Mouse (Mus musculus) neutrophil, adult 65 days (primary cell): Measurements from ENCODE around the gene Il13ra2. TPM values are rescaled to one million over a fixed set of nuclear protein-coding genes. Genes with fewer than 3 reads are reported as not detected.

Experiments
- total RNA-seq: library from RNA; stranded (reverse); gene quantifications from 2 replicates; pipeline ENCODE4 v1.2.4, GENCODE M21; 2023

Gene Il13ra2
- total RNA-seq: not detected in 2 replicates

GRCm38 (mm10) chrX:147429129-147429528 lies at the start of gene Il13ra2:
Gene Il13ra2 (minus strand): TSS chrX:147429192.

GRCm38 (mm10) chrX:147453610-147454009 lies 24.6 kb upstream of the Il13ra2 start, which contains the start of gene Vmn1r239-ps:
Gene Vmn1r239-ps (minus strand): TSS chrX:147453710.

Other genes starting within 250 kb of the Il13ra2 start
- gene Vmn1r239-ps, start 24.5 kb upstream of the Il13ra2 start, total RNA-seq: not detected in 2 replicates
- gene Lrch2, start 124.9 kb upstream of the Il13ra2 start, total RNA-seq: not detected in 2 replicates